Mouse (Mus musculus): Measurements from ENCODE around the gene Rcan1.
"Not testable (repeated sequence)": the region's sequence is repeated elsewhere in the genome, so short reads cannot be mapped to it uniquely, and the experiment has no call there.

Rcan1 gene

GRCm38 (mm10) chr16:92470706-92471105, at the start of gene Rcan1:
Gene Rcan1, minus strand, starts transcription at chr16:92470867.
- no peak for DNase-seq (ENCODE audit: low spot score)

- peak; percentile 23 for DNase-seq (ENCODE audit: low spot score)
Observed at GRCm38 (mm10) chr16:92519820-92520492, 49.3 kb upstream of the Rcan1 start.

- no peak for DNase-seq (ENCODE audit: low spot score)
Observed at GRCm38 (mm10) chr16:92518718-92519117, 48.1 kb upstream of the Rcan1 start.

- no peak for DNase-seq (ENCODE audit: low spot score)
Observed at GRCm38 (mm10) chr16:92516139-92516538, 45.5 kb upstream of the Rcan1 start.

- not testable (repeated sequence) for DNase-seq (ENCODE audit: low spot score)
Observed at GRCm38 (mm10) chr16:92514896-92515295, 44.2 kb upstream of the Rcan1 start.

- no peak for DNase-seq (ENCODE audit: low spot score)
Observed at GRCm38 (mm10) chr16:92511773-92512391, 41.2 kb upstream of the Rcan1 start.

- DNase-seq (ENCODE audit: low spot score) = peak; percentile 17
Observed at GRCm38 (mm10) chr16:92510835-92511772, 40.4 kb upstream of the Rcan1 start.

GRCm38 (mm10) chr16:92507573-92507972, 36.9 kb upstream of the Rcan1 start:
- DNase-seq (ENCODE audit: low spot score) = no peak

GRCm38 (mm10) chr16:92503105-92503504, 32.4 kb upstream of the Rcan1 start:
- DNase-seq (ENCODE audit: low spot score) = no peak

GRCm38 (mm10) chr16:92500534-92500933, 29.9 kb upstream of the Rcan1 start:
- no peak for DNase-seq (ENCODE audit: low spot score)

GRCm38 (mm10) chr16:92499324-92499723, 28.7 kb upstream of the Rcan1 start:
- DNase-seq (ENCODE audit: low spot score) = no peak

- DNase-seq (ENCODE audit: low spot score) = no peak
Observed at GRCm38 (mm10) chr16:92498589-92498981, 27.9 kb upstream of the Rcan1 start.

- DNase-seq (ENCODE audit: low spot score) = no peak
Observed at GRCm38 (mm10) chr16:92497851-92498588, 27.4 kb upstream of the Rcan1 start.

GRCm38 (mm10) chr16:92489356-92489755, 18.7 kb upstream of the Rcan1 start:
- DNase-seq (ENCODE audit: low spot score) = no peak

- DNase-seq (ENCODE audit: low spot score) = no peak
Observed at GRCm38 (mm10) chr16:92488456-92488855, 17.8 kb upstream of the Rcan1 start.

GRCm38 (mm10) chr16:92487489-92487888, 16.8 kb upstream of the Rcan1 start:
- no peak for DNase-seq (ENCODE audit: low spot score)

- DNase-seq (ENCODE audit: low spot score) = no peak
Observed at GRCm38 (mm10) chr16:92487086-92487485, 16.4 kb upstream of the Rcan1 start.

- DNase-seq (ENCODE audit: low spot score) = no peak
Observed at GRCm38 (mm10) chr16:92485436-92485835, 14.8 kb upstream of the Rcan1 start, which contains the start of gene Clic6. Gene Clic6, plus strand, starts transcription at chr16:92485736.

GRCm38 (mm10) chr16:92478561-92479150, 8.0 kb upstream of the Rcan1 start:
- DNase-seq (ENCODE audit: low spot score) = peak; percentile 48

GRCm38 (mm10) chr16:92475093-92475860, 4.6 kb upstream of the Rcan1 start:
- DNase-seq (ENCODE audit: low spot score) = no peak

GRCm38 (mm10) chr16:92472898-92473297, 2.2 kb upstream of the Rcan1 start:
- DNase-seq (ENCODE audit: low spot score) = no peak

All from left cerebral cortex, adult 11 months (tissue).